Mouse (Mus musculus) megakaryocyte progenitor cell, adult 5-6 weeks (primary cell): ENCODE data around the gene Cpm. TPM values are rescaled to one million over a fixed set of nuclear protein-coding genes. Genes with fewer than 3 reads are reported as not detected.
"Not testable (repeated sequence)": the region's sequence is repeated elsewhere in the genome, so short reads cannot be mapped to it uniquely, and the experiment has no call there.

ENCODE experiments used
- ATAC-seq: replicated peaks from 2 replicates; pipeline ENCODE4 v1.8.0; 2016; ENCODE audit warnings: mild to moderate bottlenecking, moderate TSS enrichment, inconsistent platforms; ENCODE audit not compliant: poor library complexity
- total RNA-seq, 2 experiments: library from RNA; stranded (forward) in 1 of 2; stranded (reverse) in 1 of 2; fragments of 157-497, 149-512 nt in 1 of 2; fragments of 200-1000 nt in 1 of 2; gene quantifications; 2 replicates each; pipeline versions ENCODE4 v1.2.3 to v1.2.4; 2015 to 2017

The Cpm gene
- total RNA-seq, 2 experiments from 2014 or later, result 0.17 TPM; not detected in 1

DNA sequence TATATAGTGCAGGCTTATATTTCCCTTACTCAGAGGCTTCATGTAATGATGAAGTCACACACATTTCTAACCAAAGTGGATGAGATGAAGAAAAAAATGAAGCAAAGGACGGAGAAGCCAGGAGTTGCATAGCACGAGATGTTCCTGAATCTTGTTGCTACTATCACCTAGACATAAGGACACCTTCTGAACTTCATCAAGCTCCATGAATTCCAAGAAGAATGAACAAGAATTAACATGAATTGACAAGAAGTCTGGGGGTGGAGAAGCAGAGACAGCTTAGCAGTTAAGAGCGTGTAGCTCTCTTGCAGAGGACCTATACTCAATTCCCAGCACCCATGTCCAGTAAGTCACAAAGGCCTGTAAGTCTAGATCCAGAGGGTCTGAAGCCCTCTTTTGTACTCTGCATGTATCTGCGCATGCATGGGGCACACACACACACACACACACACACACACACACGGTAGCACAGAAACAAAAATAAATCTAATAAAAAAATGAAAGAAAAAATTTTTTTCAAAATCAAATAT is 36.2 kb upstream of the Cpm start:
- ATAC-seq, result no peak

DNA sequence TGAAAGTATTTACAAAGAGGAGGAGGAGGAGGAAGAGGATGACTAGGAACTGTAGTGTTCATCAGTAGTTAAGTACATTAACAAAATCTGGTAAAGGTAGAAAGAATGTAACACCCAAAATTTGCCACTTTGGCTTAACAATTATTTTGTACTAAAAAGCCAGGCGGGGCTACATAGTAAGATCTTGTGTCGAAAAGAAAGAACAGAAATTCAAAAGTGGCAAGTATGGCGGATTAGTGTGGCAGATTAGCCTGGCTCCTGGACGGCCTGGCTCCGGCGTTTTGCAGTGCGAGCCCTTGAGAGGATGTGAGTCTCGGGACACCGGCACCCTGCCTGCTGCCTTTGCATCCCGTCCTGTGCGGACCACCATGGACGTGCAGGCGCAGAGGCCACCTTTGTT is 35.4 kb upstream of the Cpm start:
- no peak for ATAC-seq

DNA sequence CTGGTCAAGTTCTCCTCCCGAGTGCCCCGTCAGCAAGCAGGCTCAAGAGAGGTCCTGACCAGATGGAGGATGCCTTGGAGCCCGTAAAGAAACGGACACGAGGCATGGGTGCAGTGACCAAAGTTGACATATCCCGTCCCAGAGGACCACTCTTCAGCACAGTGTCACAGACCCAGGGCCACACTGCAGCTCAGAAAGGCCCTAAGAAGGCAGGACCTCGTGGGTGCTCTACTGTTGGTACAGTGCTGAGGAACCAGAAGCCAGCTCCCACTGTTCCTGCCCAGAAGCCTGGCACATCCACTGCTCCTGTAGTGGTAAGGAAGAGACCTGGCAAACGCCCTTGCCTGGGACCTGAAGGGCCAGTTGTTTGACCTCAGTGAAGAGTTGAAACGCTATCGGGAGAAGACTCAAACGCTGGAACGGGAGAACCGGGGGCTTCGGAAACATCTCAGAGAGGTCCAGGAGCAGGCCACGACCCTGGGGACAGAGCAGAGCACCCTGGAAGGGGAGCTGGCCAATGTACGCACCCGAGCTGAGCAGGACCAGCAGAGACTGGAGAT is 34.9 kb upstream of the Cpm start:
- no peak for ATAC-seq

DNA sequence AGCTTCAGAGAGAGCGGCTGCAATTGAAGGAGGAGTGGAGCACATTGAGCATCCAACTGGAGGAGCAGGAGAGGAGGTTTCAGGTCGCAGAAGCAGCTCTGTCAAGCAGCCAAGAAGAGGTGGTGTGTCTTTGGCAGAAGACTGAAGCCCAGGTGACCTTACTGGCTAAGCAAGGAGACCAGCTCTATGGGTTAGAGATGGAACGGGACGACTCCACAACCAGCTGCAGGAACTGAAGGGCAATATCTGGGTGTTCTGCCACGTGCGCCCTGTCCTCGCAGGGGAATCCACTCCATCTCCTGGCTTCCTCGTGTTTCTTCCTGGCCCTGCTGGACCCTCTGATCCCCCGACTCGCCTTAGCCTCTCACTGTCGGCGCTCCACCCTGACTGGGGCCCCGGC is 34.4 kb upstream of the Cpm start:
- no peak for ATAC-seq

DNA sequence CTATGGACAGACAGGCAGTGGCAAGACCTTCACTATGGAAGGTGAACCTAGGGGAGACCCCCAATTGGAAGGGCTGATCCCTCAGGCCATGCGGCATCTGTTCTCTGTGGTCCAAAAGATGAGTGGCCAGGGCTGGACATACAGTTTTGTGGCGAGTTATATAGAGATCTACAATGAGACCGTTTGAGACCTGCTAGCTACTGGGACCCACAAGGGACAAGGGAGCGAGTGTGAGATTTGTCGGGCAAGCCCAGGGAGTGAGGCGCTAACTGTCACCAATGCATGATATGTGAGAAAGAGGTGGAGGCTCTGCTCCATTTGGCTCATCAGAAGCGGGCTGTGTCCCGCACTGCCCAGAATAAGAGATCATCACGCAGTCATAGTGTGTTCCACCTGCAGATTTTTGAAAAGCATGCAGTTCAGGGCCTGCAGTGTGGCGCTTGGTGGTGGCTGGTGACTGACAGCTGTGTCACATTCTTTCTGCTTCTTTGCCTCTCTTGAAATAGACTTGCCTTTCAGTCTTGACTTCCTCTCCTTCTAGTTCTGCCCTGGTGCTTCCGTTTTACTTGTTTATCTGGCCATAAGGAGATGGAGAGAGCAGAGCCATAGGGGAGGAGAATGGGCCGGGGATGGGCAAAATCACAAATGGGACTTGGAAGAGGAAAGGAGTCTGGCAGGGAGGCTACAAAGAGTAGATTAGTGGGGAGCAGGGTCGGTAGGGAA is 33.7 kb upstream of the Cpm start:
- peak; percentile 37 for ATAC-seq

DNA sequence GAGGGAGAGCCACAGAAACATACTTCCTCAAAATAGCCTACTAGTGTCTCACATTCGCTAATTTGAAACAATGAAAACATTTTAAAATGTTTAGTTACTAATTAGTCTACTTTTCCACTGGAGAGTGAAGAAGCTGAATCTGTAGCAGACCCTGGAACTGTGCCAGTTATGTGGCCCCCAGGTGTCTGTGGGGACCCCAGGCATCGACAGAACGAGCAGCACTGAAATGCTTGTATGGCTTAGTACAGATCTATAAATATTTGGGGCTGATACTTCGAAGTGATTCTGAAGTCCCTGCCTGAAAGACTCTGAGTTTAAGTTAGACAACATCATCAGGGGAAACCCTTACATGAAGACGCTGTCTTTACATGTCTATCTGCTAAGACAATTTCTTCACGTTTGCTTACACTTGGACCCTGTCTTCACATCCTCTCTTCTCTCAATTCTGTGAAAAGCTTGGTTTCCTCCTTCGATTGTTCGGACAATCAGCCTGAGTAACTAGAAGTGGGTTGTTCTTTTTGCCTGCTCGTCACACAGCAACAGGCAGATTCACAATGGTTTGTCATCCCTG is 33.0 kb upstream of the Cpm start:
- ATAC-seq, result no peak

DNA sequence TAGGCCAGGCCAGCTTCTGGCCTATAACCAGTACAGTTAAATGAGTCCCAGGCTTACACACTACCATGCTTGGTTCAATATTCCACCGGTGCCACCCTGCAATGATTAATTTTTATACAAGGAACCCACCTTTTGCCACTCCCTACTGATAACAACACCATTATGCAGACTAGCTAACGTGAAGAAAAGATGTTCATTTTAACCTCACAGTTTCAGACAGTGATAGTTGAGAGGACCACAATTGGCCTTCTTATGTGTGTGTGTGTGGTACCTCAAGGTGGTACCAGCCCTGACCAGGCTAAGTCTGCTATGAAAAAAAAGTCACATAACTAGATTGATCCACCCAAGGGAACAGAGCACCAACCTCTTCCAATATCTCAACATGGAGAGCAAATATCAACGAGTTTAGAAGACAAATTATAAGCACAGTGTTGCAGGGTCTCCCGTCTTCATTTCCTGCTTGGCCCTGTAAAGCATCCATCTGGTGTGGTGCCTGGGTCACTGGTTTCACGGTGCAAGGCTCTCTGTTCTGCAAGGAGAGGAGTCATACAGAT is 32.5 kb upstream of the Cpm start:
- ATAC-seq, result no peak

DNA sequence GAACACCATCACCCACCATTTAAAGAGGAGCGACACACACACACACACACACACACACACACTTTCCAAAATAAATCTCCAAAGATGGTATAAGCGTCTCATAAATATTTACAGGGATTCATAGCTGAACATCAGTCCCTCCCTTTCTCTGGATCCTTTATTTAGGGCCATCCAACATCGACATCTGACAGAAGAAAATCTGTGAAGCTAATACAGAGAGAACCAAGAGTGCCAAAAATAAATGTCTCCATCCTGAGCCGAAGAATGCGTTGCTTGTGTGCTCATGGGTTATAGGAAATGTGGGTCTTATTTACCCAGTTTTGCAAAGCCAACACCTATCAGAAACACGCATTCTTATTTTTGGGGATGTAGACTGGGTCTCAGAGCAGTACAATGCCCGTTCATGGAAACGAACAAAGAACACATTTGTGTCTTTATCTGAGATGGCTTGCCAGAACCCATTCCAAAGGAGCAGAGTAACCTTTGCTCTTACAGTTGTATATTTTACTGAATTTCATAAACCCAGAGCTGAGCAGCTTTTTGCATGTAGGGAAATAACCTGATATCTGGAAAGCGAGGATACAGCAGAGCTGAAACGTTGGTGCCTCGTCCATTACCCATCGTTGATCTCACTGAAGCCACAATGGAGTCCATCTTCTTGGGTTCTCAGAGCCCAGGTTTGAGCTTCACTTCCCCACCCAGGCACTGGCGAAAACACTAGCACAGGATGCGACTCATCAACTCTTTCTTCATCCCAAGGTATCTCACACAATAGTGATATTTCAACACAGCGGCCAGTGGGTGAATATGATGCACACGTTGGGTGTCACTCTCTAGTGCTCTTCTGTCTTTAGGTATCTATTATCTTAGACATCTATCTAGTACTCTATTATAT is 31.7 kb upstream of the Cpm start:
- peak; percentile 58 for ATAC-seq

DNA sequence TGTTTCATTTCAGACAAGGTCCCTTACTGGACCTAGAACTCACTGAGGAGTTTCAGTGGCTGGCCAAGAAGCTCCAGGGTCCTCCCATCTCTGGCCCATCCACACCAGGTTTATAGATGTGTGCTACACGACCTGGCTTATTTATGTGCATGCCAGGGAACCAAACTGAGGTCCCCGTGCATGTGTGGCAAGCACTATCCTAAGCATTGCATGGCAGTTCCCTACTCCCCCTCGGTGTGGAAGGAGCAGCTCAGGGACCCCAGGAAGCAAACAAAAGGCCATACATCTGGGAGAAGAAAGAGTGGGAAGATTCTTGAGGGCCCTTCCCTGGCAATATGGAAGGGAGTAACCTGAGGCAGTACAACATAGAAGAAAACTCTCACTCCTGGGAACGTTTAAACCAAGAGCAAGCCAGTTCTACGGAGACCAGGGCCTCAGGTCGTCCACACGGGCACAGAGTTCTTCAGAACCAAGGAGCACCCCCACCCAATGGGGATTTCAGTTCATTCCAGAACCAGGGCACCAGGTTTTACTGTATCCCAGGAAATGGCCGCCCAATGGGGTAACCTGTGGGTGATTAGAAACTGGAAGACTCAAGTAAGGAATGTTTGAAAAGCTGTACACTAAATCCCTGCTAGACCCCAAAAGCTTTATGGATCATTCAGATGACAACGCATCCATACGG is 30.9 kb upstream of the Cpm start:
- ATAC-seq, result no peak

DNA sequence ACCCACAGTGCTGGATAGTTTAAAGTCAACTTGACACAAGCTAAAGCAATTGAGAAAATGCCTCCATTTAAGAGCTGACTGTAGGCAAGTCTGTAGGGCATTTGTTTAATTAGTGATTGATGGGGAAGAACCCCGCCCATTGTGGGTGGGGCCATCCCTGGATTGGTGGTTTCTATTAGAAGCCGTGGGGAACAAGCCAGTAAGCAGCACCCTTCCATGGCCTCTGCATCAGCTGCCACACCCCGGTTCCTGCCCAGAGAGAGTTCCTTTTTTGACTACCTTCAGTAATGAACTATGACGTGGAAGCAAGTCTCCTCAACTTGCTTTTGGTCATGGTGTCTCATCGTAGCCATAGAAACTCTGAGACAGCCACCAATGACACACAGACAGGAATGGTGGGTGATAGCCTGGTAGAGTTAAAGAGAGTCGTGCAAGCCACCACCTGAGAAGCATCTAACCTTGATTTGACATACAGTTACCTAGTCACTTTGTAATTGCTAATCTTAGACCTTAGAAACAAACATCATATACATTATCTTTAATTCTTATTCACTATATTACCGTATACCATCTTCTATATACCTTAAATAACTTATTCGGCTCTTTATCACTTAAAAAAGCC is 30.2 kb upstream of the Cpm start:
- not testable (repeated sequence) for ATAC-seq

DNA sequence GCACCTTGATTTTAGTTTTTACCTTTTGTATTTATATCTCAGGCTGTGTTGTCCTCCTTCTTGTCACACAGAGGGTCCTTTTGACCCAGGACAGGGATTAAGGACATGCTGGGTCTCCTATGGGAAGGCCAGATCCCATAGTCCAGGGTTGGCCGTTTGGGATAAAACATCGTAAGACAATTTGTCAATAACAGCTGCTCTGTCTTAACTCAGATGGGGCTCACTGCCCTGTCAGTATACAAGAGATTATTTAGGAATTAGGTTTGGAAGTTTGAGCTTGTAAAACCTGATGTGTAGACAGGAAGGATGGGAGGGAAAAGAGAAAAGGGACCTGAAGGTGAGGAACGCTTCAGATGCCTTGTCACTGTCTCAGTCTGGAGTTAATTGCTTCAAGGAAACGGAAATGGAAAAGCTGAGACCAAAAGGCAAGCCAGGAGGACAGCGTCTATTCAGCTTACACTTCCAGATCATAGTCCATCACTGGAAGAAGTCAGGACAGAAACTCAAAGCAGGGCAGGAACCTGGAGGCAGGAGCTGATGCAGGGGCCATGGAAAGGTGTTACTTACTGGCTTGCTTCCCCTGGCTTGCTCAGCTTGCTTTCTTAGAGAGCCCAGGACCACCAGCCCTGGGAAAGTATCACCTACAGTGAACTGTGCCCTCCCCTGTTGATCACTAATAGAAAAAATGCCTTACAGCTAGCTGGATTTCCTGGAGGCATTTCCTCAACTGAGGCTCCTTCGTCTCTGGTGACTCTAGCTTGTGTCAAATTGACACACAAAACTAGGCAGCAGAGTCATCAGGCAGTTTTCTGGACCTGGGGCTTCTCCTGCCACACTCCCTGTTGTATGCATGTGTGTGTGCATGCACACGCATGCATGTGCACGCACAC is 27.9 kb upstream of the Cpm start:
- no peak for ATAC-seq

DNA sequence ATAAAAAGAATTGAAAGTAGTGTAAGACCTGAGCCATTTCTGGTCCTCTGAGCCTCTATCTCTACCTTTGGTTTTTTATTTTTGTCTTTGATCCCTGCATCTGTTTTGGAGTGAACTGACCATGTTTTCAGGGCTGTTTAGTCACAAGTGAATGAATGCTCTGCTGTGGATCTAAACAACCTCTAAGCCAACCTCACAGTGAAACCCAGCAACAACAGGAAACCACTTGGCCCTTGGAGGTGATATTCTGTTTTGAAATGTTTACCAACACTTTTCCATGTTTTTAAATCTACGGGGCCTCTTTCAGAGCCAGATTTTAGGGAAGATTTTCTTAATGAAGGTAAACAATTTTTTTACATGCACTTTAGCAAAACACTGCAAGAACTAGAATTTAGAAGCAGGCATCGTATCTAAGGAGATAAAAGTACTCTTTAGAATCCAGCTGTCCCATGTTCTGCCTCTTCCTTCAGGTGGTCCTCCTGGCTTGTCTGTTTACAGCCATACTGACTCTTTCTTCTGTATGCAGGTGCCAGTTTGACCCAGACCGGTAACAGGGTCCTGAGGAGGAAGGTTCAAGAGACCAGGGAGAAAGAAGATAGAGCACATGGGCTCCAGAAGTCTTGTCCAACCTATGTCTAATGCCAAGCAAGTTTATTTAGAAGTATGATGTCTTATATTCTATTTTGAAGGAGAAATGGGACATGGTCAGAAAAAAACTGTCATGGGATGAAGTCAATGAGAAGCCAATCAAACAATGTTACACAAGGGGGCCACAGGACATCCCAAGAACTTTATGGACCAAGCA is 26.8 kb upstream of the Cpm start:
- ATAC-seq, result no peak

DNA sequence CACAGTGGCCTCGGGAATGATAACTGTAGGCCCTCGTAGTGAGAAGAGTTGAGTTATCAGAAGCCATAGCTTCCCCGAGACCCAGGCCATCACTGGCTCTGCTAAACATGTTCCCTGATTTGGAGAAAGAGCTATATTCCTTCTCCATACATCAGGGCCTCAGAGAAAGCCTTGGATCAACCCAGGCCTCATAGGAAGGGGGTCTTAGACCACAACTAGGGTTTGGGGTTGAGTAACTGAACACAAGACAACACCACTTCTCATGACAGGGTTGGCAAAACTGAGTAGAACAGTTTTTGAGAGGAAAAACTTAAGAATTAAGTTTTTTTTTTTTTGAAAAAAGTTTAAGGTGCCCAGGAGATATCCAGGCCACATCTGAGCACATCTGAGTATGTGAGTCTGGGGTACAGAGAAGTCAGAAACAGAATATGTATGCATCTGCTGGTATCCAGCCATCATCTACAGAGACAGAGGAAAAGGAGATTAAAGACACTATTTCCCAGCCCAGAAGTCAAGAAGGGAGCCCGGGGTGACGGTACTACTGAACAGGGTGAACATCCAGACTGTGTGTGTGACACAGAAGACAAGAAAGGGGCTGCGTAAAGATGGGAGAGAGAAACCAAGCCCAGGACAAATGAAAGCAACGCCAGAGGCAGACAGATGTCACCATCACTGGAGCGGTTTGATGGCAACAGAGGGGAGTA is 26.0 kb upstream of the Cpm start:
- no peak for ATAC-seq

DNA sequence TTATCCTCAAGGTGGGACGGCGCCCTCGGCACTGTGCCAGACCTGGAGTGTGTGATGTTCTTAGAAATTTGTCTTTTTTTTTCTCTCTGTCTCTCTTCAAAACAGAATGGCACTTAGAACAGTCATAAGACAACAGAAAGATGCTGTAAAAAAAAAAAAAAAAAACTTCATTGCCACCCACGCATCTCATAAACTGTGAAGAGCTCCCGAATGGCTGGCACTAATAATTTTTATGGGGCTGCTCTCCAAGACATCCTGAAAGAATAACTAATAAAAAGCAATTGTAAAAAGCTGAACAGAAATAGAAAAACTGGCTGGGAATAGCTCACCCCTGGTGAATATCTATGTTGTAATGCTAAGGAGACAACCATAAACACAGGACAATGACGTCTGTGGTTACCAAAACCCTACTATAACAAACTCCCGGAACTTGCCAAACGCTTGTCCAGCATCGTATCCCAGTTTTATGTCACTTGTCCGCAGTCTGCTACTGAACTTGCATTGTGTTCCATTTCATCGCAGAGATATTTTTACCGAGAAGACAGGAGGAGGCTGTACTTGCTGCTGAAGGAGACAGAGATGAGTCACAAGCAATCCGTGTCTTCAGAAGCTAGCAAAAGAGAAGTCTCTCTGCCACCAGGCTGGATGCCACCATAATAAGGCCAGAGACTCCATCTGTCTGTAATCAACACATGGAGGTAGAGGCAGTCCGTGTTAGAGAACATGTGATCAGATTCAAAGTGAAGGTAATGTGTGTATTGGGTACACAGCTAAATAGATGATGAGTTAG is 25.3 kb upstream of the Cpm start:
- ATAC-seq, result no peak

DNA sequence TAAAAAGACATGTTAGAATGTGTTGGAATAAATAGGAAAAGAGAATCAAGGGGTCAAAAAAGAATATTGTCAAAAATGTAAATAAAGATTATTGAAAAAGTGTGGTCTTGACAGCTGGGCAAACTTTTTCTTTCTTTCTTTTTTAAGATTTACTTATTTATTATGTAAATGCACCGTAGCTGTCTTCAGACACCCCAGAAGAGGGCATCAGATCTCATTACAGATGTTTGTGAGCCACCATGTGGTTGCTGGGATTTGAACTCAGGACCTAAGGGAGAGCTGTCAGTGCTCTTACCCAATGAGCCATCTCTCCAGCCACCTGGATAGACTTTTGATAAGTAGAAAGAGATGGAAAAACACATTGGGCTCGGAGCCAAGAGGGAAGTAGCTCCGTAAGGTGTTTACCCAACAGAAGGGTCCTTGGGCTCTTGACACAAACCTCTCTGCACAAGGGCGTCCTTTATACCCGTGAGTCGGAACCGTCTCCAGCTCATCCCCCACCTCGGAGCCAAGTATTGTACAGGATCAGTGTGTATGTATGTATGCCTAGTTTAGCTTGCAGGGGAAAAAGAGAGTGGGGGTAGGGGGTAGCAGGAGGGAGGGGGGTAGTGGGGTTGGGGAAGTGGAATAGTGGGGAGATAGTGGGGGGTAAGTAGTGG is 24.5 kb upstream of the Cpm start:
- no peak for ATAC-seq
